Mouse (Mus musculus) lung, adult 2 months (tissue): Measurements from ENCODE around the gene Pus7.

Experiments
- CTCF ChIP-seq: fragments of 200-500 bp; IDR thresholded peaks from 2 replicates; pipeline ENCODE4 v1.5.1; 2011; ENCODE audit warnings: mild to moderate bottlenecking, low read length, control low read depth; ENCODE audit not compliant: insufficient read depth
- POLR2A ChIP-seq: fragments of 200-500 bp; IDR thresholded peaks from 2 replicates; pipeline ENCODE4 v1.6.1; 2011; ENCODE audit warnings: low read depth, mild to moderate bottlenecking, control low read depth, low read length, borderline replicate concordance; ENCODE audit errors: extremely low read depth

- TF ChIP-seq CTCF (no peak), POLR2A (no peak)
Measured at GRCm38 (mm10) chr5:23792726-23793125, 9.2 kb upstream of the Pus7 start.
